In the genomic region with DNA sequence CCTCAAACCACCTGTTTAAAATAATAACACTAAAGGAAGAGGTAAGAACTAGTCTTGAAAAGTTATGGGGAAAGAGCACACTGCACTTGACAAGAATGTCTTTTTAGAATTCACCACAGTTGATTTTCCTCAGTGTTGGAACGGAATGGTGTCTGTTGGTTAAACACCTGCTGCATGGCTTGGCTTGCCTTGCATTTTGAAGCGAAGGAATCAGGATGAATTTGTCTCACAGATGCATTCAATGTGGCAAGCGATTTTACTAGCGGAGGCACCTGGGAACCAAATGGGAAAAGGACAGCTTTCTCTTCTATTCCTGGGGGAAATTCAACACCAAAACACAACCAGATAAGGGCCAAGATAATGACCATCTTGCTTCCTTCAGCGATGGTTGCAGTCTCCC, we compare ENCODE assay signal across 18 mouse cellular contexts. TPM values are rescaled to one million over a fixed set of nuclear protein-coding genes. Genes with fewer than 3 reads are reported as not detected.
DNase-seq lines count a peak whose midpoint lies in the region; ATAC-seq and TF ChIP-seq lines count a peak whose summit lies in the region.
"Had no signal": no experiment of that assay in that cellular context is flagged by ENCODE, and none has a peak within 500 bp of the region (broad histone marks: within the 10 kb centered on the region; RNA-seq: fewer than 3 reads in every experiment).

No protein-coding gene starts in this region.

- TF ChIP-seq CTCF in cerebellum, adult 2 months (IDR thresholded peaks at IDR 0.05; ENCODE audit: borderline replicate concordance, insufficient read depth, low read depth, low read length), result no peak
- TF ChIP-seq CTCF in hindbrain, postnatal 0 days (IDR thresholded peaks at IDR 0.05; ENCODE audit: low read depth), result no peak
- TF ChIP-seq CTCF in ES-Bruce4 (IDR thresholded peaks at IDR 0.05; ENCODE audit: low read depth, low read length), result no peak

- WGBS in cerebellum, adult 2 months, result 12% methylated on average over 5 of the region's 5 CpGs
- WGBS in hindbrain, postnatal 0 days, result 55% methylated on average over 5 of the region's 5 CpGs
- 70% methylated on average over 5 of the region's 5 CpGs for WGBS in hindbrain, embryonic 16.5 days

- TF ChIP-seq EP300 in ES-Bruce4 (IDR thresholded peaks at IDR 0.05; ENCODE audit: insufficient read depth, low read depth, low read length), result no peak

- H3K9me3 ChIP-seq in hindbrain, postnatal 0 days (ENCODE audit: low read length), result no peaks in the 10 kb centered on the region
- no peaks in the 10 kb centered on the region for H3K9me3 ChIP-seq in hindbrain, embryonic 16.5 days (ENCODE audit: control insufficient read depth, low read length)
- peaks cover 5% of the 10 kb centered on the region; the same call in 1 of the 2 replicates for H3K9me3 ChIP-seq in ES-Bruce4 (replicated peaks; ENCODE audit: control insufficient read depth, insufficient read depth, low read length, poor library complexity, severe bottlenecking)
- H3K9me3 ChIP-seq: embryonic facial prominence, embryonic 13.5 days; heart, embryonic 15.5 days; intestine, embryonic 15.5 days; midbrain, embryonic 13.5 days; neural tube, embryonic 15.5 days had no signal

- peaks cover 13% of the 10 kb centered on the region for H3K4me1 ChIP-seq in cerebellum, adult 2 months (ENCODE audit: control insufficient read depth, insufficient read depth, low read length)
- H3K4me1 ChIP-seq in hindbrain, postnatal 0 days (ENCODE audit: insufficient read depth, low read length), result no peaks in the 10 kb centered on the region
- H3K4me1 ChIP-seq in hindbrain, embryonic 16.5 days (ENCODE audit: control insufficient read depth, insufficient read depth, low read depth, low read length), result no peaks in the 10 kb centered on the region
- H3K4me1 ChIP-seq in ES-Bruce4 (ENCODE audit: control insufficient read depth, insufficient read depth, low read length), result peaks cover 6% of the 10 kb centered on the region
- H3K4me1 ChIP-seq: neural tube, embryonic 15.5 days had no signal

- no peak for ATAC-seq in hindbrain, postnatal 0 days
- ATAC-seq in hindbrain, embryonic 16.5 days, result no peak
- no peak for ATAC-seq in erythroid progenitor cell, adult 5-6 weeks (replicated peaks; ENCODE audit: low FRiP score, poor library complexity, severe bottlenecking)
- ATAC-seq: midbrain, embryonic 13.5 days had no signal

- no peaks in the 10 kb centered on the region for H3K27me3 ChIP-seq in cerebellum, adult 2 months (ENCODE audit: control insufficient read depth, insufficient read depth, low read length)
- no peaks in the 10 kb centered on the region for H3K27me3 ChIP-seq in hindbrain, postnatal 0 days (ENCODE audit: insufficient read depth, low read length)
- H3K27me3 ChIP-seq in hindbrain, embryonic 16.5 days (replicated peaks; ENCODE audit: control insufficient read depth, insufficient read depth, low read length), result no peaks in the 10 kb centered on the region
- no peaks in the 10 kb centered on the region for H3K27me3 ChIP-seq in ES-Bruce4 (ENCODE audit: control insufficient read depth, insufficient read depth, low read length, poor library complexity, severe bottlenecking)
- H3K27me3 ChIP-seq: CH12.LX; embryonic facial prominence, embryonic 13.5 days; heart, embryonic 15.5 days; intestine, embryonic 15.5 days; neural tube, embryonic 15.5 days had no signal

- H3K9ac ChIP-seq in hindbrain, postnatal 0 days (replicated peaks; ENCODE audit: low read length), result no peak overlapping the region
- H3K9ac ChIP-seq in hindbrain, embryonic 16.5 days (ENCODE audit: low read depth, low read length), result no peak overlapping the region
- no peak overlapping the region for H3K9ac ChIP-seq in ES-Bruce4 (ENCODE audit: low read depth, poor library complexity, severe bottlenecking)
- H3K9ac ChIP-seq: embryonic facial prominence, embryonic 13.5 days; heart, embryonic 15.5 days; intestine, embryonic 15.5 days; midbrain, embryonic 13.5 days; neural tube, embryonic 15.5 days had no signal

- DNase-seq in cerebellum, adult 2 months, result peak; percentile 13 to 35
- no peak for DNase-seq in cerebellum, adult 11 months
- peak; percentile 16 for DNase-seq in hindbrain, postnatal 0 days (ENCODE audit: low spot score)
- peak; percentile 14 to 16 for DNase-seq in cerebellum, postnatal 25 days
- DNase-seq: adrenal gland, adult 2 months; gastrocnemius, postnatal 36 days; lung, adult 2 months had no signal

- TF ChIP-seq POLR2A in cerebellum, adult 2 months (IDR thresholded peaks at IDR 0.05; ENCODE audit: borderline replicate concordance, insufficient read depth, low read length), result no peak
- TF ChIP-seq POLR2A in ES-Bruce4 (IDR thresholded peaks at IDR 0.05; ENCODE audit: insufficient read depth, low read length), result no peak

- no peak overlapping the region for H3K27ac ChIP-seq in cerebellum, adult 2 months (ENCODE audit: insufficient read depth, low read length)
- H3K27ac ChIP-seq in hindbrain, postnatal 0 days, result no peak overlapping the region
- H3K27ac ChIP-seq in hindbrain, embryonic 16.5 days (ENCODE audit: low read depth, low read length), result no peak overlapping the region
- H3K27ac ChIP-seq in ES-Bruce4 (ENCODE audit: insufficient read depth, low read length), result peak overlapping the region; percentile 11
- H3K27ac ChIP-seq: embryonic facial prominence, embryonic 13.5 days; intestine, embryonic 15.5 days; midbrain, embryonic 13.5 days; neural tube, embryonic 15.5 days had no signal

- H3K4me3 ChIP-seq in cerebellum, adult 2 months (replicated peaks; ENCODE audit: insufficient read depth, low read depth, low read length), result no peak overlapping the region
- no peak overlapping the region for H3K4me3 ChIP-seq in hindbrain, postnatal 0 days (ENCODE audit: low read length)
- no peak overlapping the region for H3K4me3 ChIP-seq in hindbrain, embryonic 16.5 days (ENCODE audit: low read length)
- H3K4me3 ChIP-seq in ES-Bruce4 (ENCODE audit: low read depth, low read length), result no peak overlapping the region
- H3K4me3 ChIP-seq: embryonic facial prominence, embryonic 13.5 days; heart, embryonic 15.5 days; intestine, embryonic 15.5 days; midbrain, embryonic 13.5 days; myocyte; neural tube, embryonic 15.5 days had no signal

- H3K36me3 ChIP-seq in hindbrain, postnatal 0 days (ENCODE audit: insufficient read depth, low read length), result no peaks in the 10 kb centered on the region
- no peaks in the 10 kb centered on the region for H3K36me3 ChIP-seq in hindbrain, embryonic 16.5 days (ENCODE audit: control insufficient read depth, insufficient read depth, low read length)
- H3K36me3 ChIP-seq in ES-Bruce4 (ENCODE audit: control insufficient read depth, insufficient read depth, low read length, poor library complexity, severe bottlenecking), result no peaks in the 10 kb centered on the region
- H3K36me3 ChIP-seq: embryonic facial prominence, embryonic 13.5 days; heart, embryonic 15.5 days; intestine, embryonic 15.5 days; midbrain, embryonic 13.5 days; neural tube, embryonic 15.5 days had no signal

- H3K4me2 ChIP-seq in hindbrain, postnatal 0 days (ENCODE audit: low read depth, low read length), result no peak overlapping the region
- no peak overlapping the region for H3K4me2 ChIP-seq in hindbrain, embryonic 16.5 days (ENCODE audit: low read length)
- H3K4me2 ChIP-seq: embryonic facial prominence, embryonic 13.5 days; heart, embryonic 15.5 days; intestine, embryonic 15.5 days; liver, embryonic 11.5 days; midbrain, embryonic 13.5 days; neural tube, embryonic 15.5 days had no signal

RNA-seq across cellular contexts. Expression of gene Tbl1xr1, which starts 52.9 kb away (rescaled TPM):
- polyA plus RNA-seq in cerebellum, adult 2 months (2012; rRNA removed), result 40.0 and 43.6 TPM in 2 replicates
- total RNA-seq in hindbrain, postnatal 0 days (2014; rRNA removed), result 33.1 and 50.3 TPM in 2 replicates
- 9.7 and 12.8 TPM in 2 replicates for polyA plus RNA-seq in hindbrain, postnatal 0 days (2015; fragmentation: Nextera tagmentation; extraction: Ambion mirVana)
- polyA plus RNA-seq in hindbrain, embryonic 16.5 days (2015; fragmentation: Nextera tagmentation; extraction: Ambion mirVana), result 10.2 and 13.1 TPM in 2 replicates
- 50.0 and 64.4 TPM in 2 replicates for polyA plus RNA-seq in ES-Bruce4 (2011; ENCODE audit: insufficient read depth, insufficient read length, low read depth, missing spikeins)
- total RNA-seq in erythroid progenitor cell, adult 5-6 weeks (2015; ENCODE audit: low replicate concordance), result 38.9 and 53.7 TPM in 2 replicates
- 11.9 and 13.3 TPM in 2 replicates for total RNA-seq in erythroid progenitor cell, adult 5-6 weeks (2017; ENCODE audit: low replicate concordance)
